Mouse (Mus musculus) cerebellum, postnatal 14 days (tissue): ENCODE measurements at regions not wholly inside any gene's neighbourhood (a gene's known extent, or its start where the extent isn't known, plus 50 kb on each side); places are given as distances from the start of the nearest gene placed in this dataset.

ENCODE experiments used
- DNase-seq, 2 experiments: peaks; one replicate each; pipeline ENCODE4 v3.0.0; 2021; ENCODE audit warnings: mixed read lengths in 2 of 2

GRCm38 (mm10) chr7:71193131-71193530 is 158.2 kb downstream of the Gm10295 start:
- peak; percentile 63 to 71 for DNase-seq

GRCm38 (mm10) chr7:71190161-71190711 is 161.0 kb downstream of the Gm10295 start:
- DNase-seq: no peak

- DNase-seq: no peak
Measured at GRCm38 (mm10) chr7:71189757-71190156, 161.5 kb downstream of the Gm10295 start.

- DNase-seq: no peak
Measured at GRCm38 (mm10) chr7:71188119-71188518, 163.2 kb downstream of the Gm10295 start.

- DNase-seq: no peak
Measured at GRCm38 (mm10) chr7:71174871-71175270, 176.4 kb downstream of the Gm10295 start.

- no peak for DNase-seq
Measured at GRCm38 (mm10) chr7:71139068-71139467, 212.2 kb downstream of the Gm10295 start.

GRCm38 (mm10) chr7:71129981-71130380 is 221.3 kb downstream of the Gm10295 start:
- DNase-seq: no peak

- DNase-seq: no peak
Measured at GRCm38 (mm10) chr7:71128928-71129327, 222.4 kb downstream of the Gm10295 start.

- no peak for DNase-seq
Measured at GRCm38 (mm10) chr7:71121453-71121852, 229.8 kb downstream of the Gm10295 start.

- no peak for DNase-seq
Measured at GRCm38 (mm10) chr7:71120975-71121374, 230.3 kb downstream of the Gm10295 start.

GRCm38 (mm10) chr7:71119987-71120386 is 231.3 kb downstream of the Gm10295 start:
- no peak for DNase-seq

GRCm38 (mm10) chr7:71107101-71107500 is 244.2 kb downstream of the Gm10295 start:
- no peak for DNase-seq

GRCm38 (mm10) chr7:71100266-71100665 is 251.0 kb downstream of the Gm10295 start:
- DNase-seq: peak; percentile 38 to 54

- no peak for DNase-seq
Measured at GRCm38 (mm10) chr7:71098276-71098675, 253.0 kb downstream of the Gm10295 start.

GRCm38 (mm10) chr7:71093301-71093939 is 257.9 kb downstream of the Gm10295 start:
- no peak for DNase-seq

- no peak for DNase-seq
Measured at GRCm38 (mm10) chr7:71092825-71093224, 258.5 kb downstream of the Gm10295 start.

- DNase-seq: no peak
Measured at GRCm38 (mm10) chr7:71092301-71092700, 259.0 kb downstream of the Gm10295 start.

GRCm38 (mm10) chr7:71064446-71065391 is 286.6 kb downstream of the Gm10295 start:
- DNase-seq: no peak

GRCm38 (mm10) chr7:71050825-71051224 is 300.5 kb downstream of the Gm10295 start:
- DNase-seq: no peak

- DNase-seq: no peak
Measured at GRCm38 (mm10) chr7:71047201-71047600, 304.1 kb downstream of the Gm10295 start.

GRCm38 (mm10) chr7:71046596-71046995 is 304.7 kb downstream of the Gm10295 start:
- DNase-seq: no peak

GRCm38 (mm10) chr7:71043789-71044188 is 307.5 kb downstream of the Gm10295 start:
- no peak for DNase-seq

GRCm38 (mm10) chr7:71043128-71043527 is 308.2 kb downstream of the Gm10295 start:
- peak; percentile 46 to 72 for DNase-seq

- DNase-seq: peak; percentile 70 to 86
Measured at GRCm38 (mm10) chr7:71041388-71041787, 309.9 kb downstream of the Gm10295 start.
